Mouse (Mus musculus) ES-E14 (cell line): ENCODE results near the gene Aif1.

Source experiments
- CHD2 ChIP-seq: IDR thresholded peaks from 2 replicates; pipeline ENCODE4 v1.6.1; 2014; ENCODE audit warnings: mild to moderate bottlenecking, low read depth, low read length, inconsistent platforms
- HCFC1 ChIP-seq: IDR thresholded peaks from 2 replicates; pipeline ENCODE4 v1.6.1; 2012; ENCODE audit warnings: low read length, inconsistent platforms, borderline replicate concordance; ENCODE audit not compliant: insufficient read depth
- ZC3H11A ChIP-seq: IDR thresholded peaks from 2 replicates; pipeline ENCODE4 v1.6.1; 2012; ENCODE audit warnings: low read depth, mild to moderate bottlenecking, inconsistent platforms, low read length, borderline replicate concordance
- ZNF384 ChIP-seq: IDR thresholded peaks from 2 replicates; pipeline ENCODE4 v1.6.1; 2012; ENCODE audit warnings: low read depth, low read length, inconsistent platforms

- TF ChIP-seq ZNF384, result no peak
- TF ChIP-seq ZC3H11A, result no peak
- no peak for TF ChIP-seq CHD2
- no peak for TF ChIP-seq HCFC1
Measured at GRCm38 (mm10) chr17:35161421-35161820, 14.4 kb downstream of the Aif1 start.
